Mouse (Mus musculus) layer of hippocampus, postnatal 25 days (tissue): ENCODE results near the gene Fzd4. TPM values are rescaled to one million over a fixed set of nuclear protein-coding genes. Genes with fewer than 3 reads are reported as not detected.
A peak's percentile ranks its signal among the peaks of the same experiment; 100 is the strongest.

Experiments used
- DNase-seq, 2 experiments: peaks; one replicate each; pipeline ENCODE4 v3.0.0; 2022; ENCODE audit warnings: mixed read lengths in 2 of 2, low spot score in 1 of 2; ENCODE audit errors: extremely low spot score in 1 of 2
- total RNA-seq, 2 experiments: library from RNA; stranded (reverse); gene quantifications; 2 replicates each; pipeline ENCODE4 v1.2.3; 2021

Gene Fzd4
- total RNA-seq, 2 experiments from 2014 or later: 6.5 to 7.6 TPM

DNA sequence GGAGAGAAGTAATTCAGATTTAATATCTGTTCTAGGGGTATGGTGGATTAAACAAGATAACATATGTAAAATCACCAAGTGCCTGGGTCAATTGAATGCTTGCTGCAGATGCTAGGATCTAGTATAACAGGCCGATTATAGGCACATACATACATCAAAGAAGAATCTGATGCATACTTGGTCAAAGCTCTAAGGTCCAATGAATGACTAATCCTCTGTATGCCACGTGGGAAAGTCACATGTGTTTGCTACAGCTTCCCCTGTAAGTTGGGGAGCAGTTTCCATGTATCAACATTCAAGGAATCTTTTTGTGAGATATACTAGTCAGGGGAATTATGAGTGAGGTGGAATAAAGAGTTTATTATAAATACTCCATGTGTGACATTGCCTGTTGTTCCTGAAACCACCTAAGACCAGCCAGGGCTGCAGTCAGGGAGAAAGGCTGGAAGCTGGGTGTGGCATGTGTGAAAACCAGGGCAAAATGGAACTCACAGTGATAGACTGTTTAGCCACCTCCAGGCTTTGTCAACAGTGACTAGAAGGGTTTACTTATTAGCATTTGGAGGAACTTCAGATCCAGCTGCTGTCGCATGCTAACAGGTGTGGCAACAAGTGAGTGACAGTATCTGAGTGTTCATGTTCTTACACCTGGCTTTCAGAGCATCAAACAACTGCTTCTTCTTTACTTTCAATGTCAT lies 6.2 kb upstream of the Fzd4 start:
- DNase-seq: no peak

DNA sequence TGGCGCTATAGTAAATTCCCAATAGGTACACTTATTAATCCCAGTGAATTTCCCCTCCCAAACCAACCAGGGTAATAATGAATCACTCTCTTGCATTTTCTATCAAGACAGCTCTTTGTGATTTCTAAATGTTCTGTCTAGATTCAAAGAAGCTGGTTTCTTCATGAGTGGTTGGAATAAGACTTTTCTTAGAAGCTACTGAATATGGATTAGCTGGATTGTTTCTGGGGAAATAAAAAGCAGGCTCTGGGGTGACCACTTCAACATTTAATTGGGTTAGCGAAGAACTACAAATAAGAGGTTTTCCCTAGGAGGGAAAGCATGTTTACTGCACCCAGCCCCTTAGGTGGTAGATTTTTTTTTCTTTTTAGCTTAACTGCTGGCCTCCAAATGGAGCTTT lies 3.4 kb upstream of the Fzd4 start:
- DNase-seq: no peak

DNA sequence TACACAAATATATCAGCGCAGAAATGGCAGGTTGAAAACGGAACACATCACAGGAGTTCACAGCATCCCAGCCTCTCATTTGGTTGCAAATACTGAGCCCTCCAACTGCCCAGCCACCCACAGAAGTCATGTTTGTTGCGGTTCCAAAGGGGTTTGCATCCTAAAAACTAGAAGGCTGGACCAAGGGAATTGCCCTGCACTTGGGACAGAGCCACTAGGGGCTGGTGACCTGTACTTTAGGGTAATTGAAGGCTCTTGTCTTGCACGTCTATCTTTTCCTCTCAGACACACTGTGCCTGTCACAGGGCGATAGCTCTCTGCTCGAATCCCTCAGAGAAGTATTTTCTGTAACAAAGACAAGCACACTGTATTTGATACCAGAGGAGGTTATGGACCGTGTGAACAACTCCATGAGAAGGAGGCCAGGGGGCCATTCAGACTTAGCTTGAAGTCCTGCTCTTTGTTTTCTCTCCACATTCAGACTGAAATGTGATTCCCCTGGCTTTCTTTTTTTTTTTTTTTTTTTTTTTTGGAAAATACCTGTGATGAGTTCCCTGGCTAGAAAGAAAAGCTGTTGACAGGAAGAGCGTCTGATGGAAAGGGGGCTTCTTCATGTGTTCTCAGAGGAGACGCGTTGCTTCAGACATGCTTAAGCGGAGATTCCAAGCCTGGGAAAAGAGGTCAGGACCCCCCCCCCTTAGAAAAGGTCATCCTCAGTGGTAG lies 2.9 kb upstream of the Fzd4 start:
- no peak for DNase-seq

- DNase-seq: no peak
Observed at GRCm38 (mm10) chr7:89401936-89402335, 2.2 kb upstream of the Fzd4 start.

- peak in 1 of 2 experiments; percentile 43 for DNase-seq
Observed at GRCm38 (mm10) chr7:89403053-89403972, 842 bp upstream of the Fzd4 start.

GRCm38 (mm10) chr7:89404734-89405440 lies 732 bp downstream of the Fzd4 start:
- peak in 1 of 2 experiments; percentile 8 for DNase-seq

GRCm38 (mm10) chr7:89406011-89406410 lies 1.9 kb downstream of the Fzd4 start:
- no peak for DNase-seq

DNA sequence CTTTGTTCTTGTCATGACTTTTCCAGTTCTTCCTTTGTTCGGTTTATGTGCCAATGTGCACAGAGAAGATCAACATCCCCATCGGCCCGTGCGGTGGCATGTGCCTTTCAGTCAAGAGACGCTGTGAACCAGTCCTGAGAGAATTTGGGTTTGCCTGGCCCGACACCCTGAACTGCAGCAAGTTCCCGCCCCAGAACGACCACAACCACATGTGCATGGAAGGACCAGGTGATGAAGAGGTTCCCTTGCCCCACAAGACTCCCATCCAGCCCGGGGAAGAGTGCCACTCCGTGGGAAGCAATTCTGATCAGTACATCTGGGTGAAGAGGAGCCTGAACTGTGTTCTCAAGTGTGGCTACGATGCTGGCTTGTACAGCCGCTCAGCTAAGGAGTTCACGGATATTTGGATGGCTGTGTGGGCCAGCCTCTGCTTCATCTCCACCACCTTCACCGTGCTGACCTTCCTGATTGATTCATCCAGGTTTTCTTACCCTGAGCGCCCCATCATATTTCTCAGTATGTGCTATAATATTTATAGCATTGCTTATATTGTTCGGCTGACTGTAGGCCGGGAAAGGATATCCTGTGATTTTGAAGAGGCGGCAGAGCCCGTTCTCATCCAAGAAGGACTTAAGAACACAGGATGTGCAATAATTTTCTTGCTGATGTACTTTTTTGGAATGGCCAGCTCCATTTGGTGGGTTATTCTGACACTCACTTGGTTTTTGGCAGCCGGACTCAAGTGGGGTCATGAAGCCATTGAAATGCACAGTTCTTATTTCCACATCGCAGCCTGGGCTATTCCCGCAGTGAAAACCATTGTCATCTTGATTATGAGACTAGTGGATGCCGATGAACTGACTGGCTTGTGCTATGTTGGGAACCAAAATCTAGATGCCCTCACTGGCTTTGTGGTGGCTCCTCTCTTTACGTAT lies 3.1 kb downstream of the Fzd4 start:
- no peak for DNase-seq

- no peak for DNase-seq
Observed at GRCm38 (mm10) chr7:89410294-89410693, 6.1 kb downstream of the Fzd4 start.

- DNase-seq: no peak
Observed at GRCm38 (mm10) chr7:89411346-89411745, 7.2 kb downstream of the Fzd4 start.

GRCm38 (mm10) chr7:89412094-89412493 lies 7.9 kb downstream of the Fzd4 start:
- DNase-seq: no peak

DNA sequence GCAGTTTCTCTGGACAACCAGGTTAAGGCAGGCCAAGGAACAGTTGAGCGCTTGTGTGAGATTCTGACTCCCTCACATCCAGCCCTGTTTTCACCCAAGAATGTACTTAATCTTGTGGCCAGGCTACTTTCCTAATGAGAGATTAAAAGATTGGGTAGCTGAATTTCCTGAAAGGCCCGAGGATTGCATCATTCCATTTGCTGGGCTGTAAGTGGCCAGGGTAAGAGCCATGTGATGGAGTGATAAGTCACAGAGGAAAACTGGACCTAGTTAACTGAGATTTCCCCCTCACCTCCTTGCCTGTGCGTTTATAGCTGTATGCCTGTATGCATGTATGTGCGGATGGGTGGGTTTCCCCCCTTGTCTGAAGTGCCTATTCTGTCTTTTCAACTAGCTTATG lies 11.9 kb downstream of the Fzd4 start:
- DNase-seq: no peak

DNA sequence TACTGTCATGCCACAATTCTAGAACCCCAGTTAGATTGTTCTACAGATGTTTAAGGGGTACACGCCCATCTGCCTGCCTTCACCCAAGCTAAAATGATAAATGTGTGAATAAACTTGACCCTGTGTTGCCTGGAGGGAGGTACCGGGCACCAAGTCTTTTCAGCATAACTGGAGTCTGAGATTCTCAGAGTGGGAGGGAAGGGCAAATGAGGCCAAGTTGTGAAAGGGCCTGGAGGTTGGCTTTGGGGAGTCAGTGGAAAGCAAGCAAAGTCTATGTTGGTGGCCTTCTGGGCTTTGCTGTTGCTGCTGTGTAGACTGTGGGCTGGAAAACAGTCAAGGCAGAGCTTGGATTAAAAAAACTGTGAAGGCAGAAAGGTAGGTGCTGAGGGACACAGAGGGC lies 13.6 kb downstream of the Fzd4 start:
- DNase-seq: no peak

DNA sequence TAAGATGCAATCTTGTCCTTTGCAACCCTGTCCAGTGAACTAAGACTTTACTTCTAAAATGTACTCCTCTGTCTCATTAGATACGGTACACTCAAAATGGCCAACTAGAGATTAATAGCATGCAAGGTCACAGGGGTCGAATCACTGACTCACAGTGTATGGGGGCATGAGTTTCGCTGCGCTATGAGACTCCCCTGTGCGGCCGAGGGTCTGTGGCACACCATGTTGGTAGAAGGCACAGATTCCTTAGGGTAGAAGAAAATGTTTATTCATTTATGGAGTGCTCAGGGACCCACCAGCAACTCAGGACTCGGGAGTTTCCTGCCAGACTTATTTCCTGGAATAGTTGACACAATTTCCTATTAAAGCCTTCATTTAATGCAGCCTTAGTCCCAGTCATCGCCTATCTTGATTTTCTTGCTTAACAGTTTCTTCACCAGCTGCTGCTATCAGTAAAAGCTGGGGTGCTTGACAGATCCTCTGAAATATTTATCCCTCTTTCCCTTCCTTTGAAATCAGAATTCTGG lies 14.0 kb downstream of the Fzd4 start:
- DNase-seq: no peak

DNA sequence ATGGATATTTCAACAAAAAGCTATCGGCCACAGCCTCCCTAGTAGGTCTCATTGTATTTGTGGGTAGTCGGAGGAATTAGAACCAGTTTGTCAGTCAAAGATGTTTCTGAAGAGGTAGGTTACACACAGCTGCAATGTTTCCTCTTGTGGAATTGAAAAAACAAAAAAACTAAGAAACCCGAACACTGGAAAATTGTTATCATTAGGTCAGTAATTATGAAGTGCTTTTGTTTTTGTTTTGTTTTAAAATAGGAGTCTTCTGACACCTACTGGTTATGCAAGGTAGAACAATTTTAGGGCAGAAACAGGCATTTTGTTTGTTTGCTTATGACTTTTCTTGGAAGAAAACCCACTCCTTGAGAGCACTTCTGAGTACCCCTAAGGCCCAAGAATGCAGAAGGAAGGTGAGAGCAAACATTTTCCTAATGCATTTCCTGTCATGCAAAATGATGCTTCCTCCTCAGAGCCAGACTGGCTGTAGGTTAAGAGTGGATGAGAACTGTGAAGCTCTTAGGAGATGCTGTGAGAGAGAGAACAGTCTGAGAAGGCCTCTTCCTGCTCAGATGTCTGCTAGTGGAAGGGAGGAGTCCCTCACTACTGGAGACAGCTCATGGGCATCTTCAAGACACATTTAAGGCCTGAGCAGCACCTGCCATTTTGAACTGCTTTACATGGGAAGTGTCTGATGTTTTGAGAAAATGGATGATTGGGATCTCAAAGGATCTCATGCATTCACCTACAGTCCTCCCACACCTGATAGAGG lies 14.9 kb downstream of the Fzd4 start:
- no peak for DNase-seq

DNA sequence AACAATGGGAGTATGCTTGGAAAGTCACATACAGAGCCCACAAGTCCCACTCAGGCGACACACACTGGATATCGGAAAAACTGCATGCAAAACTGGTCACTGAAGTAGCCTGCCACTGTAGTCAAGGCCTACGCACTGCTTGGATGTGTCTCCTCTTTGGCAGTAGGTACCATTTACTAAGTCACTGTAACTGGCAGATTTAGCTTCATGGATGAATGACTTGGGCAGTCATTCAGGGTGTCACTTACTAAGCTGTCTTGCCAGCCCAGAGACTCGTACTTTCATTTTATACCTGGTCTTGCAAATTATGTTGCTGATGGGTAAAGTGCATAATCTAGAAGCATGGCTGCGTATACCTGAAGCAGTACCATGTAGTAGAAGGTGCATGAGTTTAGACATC lies 17.1 kb downstream of the Fzd4 start:
- DNase-seq: no peak

GRCm38 (mm10) chr7:89422650-89423049 lies 18.5 kb downstream of the Fzd4 start:
- no peak for DNase-seq

DNA sequence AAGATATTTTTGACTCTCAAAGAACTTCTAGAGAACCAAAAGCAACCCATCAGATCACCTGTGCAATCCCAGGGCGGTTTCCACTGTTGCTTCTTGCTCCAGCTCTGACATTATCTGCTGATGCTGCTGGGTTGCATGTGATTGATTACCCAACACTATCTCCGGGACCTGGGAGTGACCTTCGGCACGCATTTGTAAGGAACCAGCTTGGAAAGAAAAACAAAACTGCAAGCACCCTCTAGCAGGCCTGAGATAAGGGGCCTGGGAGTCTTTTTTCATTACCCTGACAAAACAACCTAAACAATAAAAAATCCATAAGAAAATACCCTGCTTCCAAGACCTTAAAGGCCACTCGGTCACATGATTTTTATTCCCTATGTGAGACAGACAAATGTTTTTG lies 19.0 kb downstream of the Fzd4 start:
- DNase-seq: no peak
